Mouse (Mus musculus): ENCODE measurements around the gene Runx1. TPM values are rescaled to one million over a fixed set of nuclear protein-coding genes. Genes with fewer than 3 reads are reported as not detected.

Gene Runx1
- polyA plus RNA-seq, 1 experiment from 2014 or later, result 2.9 TPM

GRCm38 (mm10) chr16:92668807-92669206 is 157.1 kb downstream of the Runx1 start:
- H3K36me3 ChIP-seq, result no peaks in the 10 kb centered on the region
- no peaks in the 10 kb centered on the region for H3K9me3 ChIP-seq (replicated peaks)
- H3K9ac ChIP-seq (replicated peaks), result no peak overlapping the region
- H3K4me3 ChIP-seq (replicated peaks), result no peak overlapping the region
- H3K4me2 ChIP-seq, result no peak overlapping the region
- ATAC-seq (ENCODE audit: low FRiP score), result no peak
- no peak overlapping the region for H3K27ac ChIP-seq (replicated peaks)
- H3K4me1 ChIP-seq, result no peaks in the 10 kb centered on the region
- H3K27me3 ChIP-seq (replicated peaks), result no peaks in the 10 kb centered on the region

GRCm38 (mm10) chr16:92661757-92662156 is 164.2 kb downstream of the Runx1 start:
- Histone ChIP-seq H3K9me3 (replicated peaks) (no peaks in the 10 kb centered on the region), H3K4me2 (no peak overlapping the region), H3K36me3 (no peaks in the 10 kb centered on the region), H3K4me1 (no peaks in the 10 kb centered on the region), H3K27me3 (replicated peaks) (no peaks in the 10 kb centered on the region), H3K9ac (replicated peaks) (no peak overlapping the region), H3K4me3 (replicated peaks) (no peak overlapping the region), H3K27ac (replicated peaks) (no peak overlapping the region)
- no peak for ATAC-seq (ENCODE audit: low FRiP score)
- 86% methylated on average over 7 of the region's 7 CpGs for WGBS

- Histone ChIP-seq H3K36me3 (no peaks in the 10 kb centered on the region), H3K9me3 (replicated peaks) (no peaks in the 10 kb centered on the region), H3K4me3 (replicated peaks) (no peak overlapping the region), H3K27ac (replicated peaks) (no peak overlapping the region), H3K27me3 (replicated peaks) (no peaks in the 10 kb centered on the region), H3K4me2 (no peak overlapping the region), H3K4me1 (peaks cover 6% of the 10 kb centered on the region; the same call in 1 of the 2 replicates), H3K9ac (replicated peaks) (no peak overlapping the region)
- ATAC-seq (ENCODE audit: low FRiP score), result no peak
- WGBS, result 96% methylated on average over 5 of the region's 5 CpGs
These were observed 169.2 kb downstream of the Runx1 start for GRCm38 (mm10) chr16:92656750-92657149.

GRCm38 (mm10) chr16:92654294-92654950 is 171.5 kb downstream of the Runx1 start:
- no peak for ATAC-seq (ENCODE audit: low FRiP score)
- peaks cover 6% of the 10 kb centered on the region; the same call in 1 of the 2 replicates for H3K4me1 ChIP-seq
- WGBS, result 53% methylated on average over 5 of the region's 5 CpGs
- H3K4me2 ChIP-seq, result no peak overlapping the region
- H3K4me3 ChIP-seq (replicated peaks), result no peak overlapping the region
- no peaks in the 10 kb centered on the region for H3K9me3 ChIP-seq (replicated peaks)
- no peak overlapping the region for H3K9ac ChIP-seq (replicated peaks)
- H3K27ac ChIP-seq (replicated peaks), result no peak overlapping the region
- no peaks in the 10 kb centered on the region for H3K36me3 ChIP-seq
- no peaks in the 10 kb centered on the region for H3K27me3 ChIP-seq (replicated peaks)

GRCm38 (mm10) chr16:92653816-92654215 is 172.1 kb downstream of the Runx1 start:
- ATAC-seq (ENCODE audit: low FRiP score), result no peak
- H3K27ac ChIP-seq (replicated peaks), result no peak overlapping the region
- no peak overlapping the region for H3K9ac ChIP-seq (replicated peaks)
- H3K4me2 ChIP-seq, result no peak overlapping the region
- no peaks in the 10 kb centered on the region for H3K27me3 ChIP-seq (replicated peaks)
- H3K4me1 ChIP-seq, result peaks cover 6% of the 10 kb centered on the region; the same call in 1 of the 2 replicates
- no peaks in the 10 kb centered on the region for H3K9me3 ChIP-seq (replicated peaks)
- WGBS, result 57% methylated on average over 5 of the region's 5 CpGs
- no peaks in the 10 kb centered on the region for H3K36me3 ChIP-seq
- H3K4me3 ChIP-seq (replicated peaks), result no peak overlapping the region

- H3K4me2 ChIP-seq, result no peak overlapping the region
- peaks cover 6% of the 10 kb centered on the region; the same call in 1 of the 2 replicates for H3K4me1 ChIP-seq
- H3K9ac ChIP-seq (replicated peaks), result no peak overlapping the region
- H3K9me3 ChIP-seq (replicated peaks), result no peaks in the 10 kb centered on the region
- no peaks in the 10 kb centered on the region for H3K36me3 ChIP-seq
- ATAC-seq (ENCODE audit: low FRiP score), result no peak
- WGBS, result 92% methylated on average over 3 of the region's 3 CpGs
- H3K27ac ChIP-seq (replicated peaks), result no peak overlapping the region
- no peaks in the 10 kb centered on the region for H3K27me3 ChIP-seq (replicated peaks)
- no peak overlapping the region for H3K4me3 ChIP-seq (replicated peaks)
These were observed 174.7 kb downstream of the Runx1 start for GRCm38 (mm10) chr16:92651256-92651655.

- H3K4me3 ChIP-seq (replicated peaks), result no peak overlapping the region
- H3K27ac ChIP-seq (replicated peaks), result no peak overlapping the region
- no peaks in the 10 kb centered on the region for H3K27me3 ChIP-seq (replicated peaks)
- no peak for ATAC-seq (ENCODE audit: low FRiP score)
- 0 out of 2 replicates have a peak, but pooled peaks cover 2% of the 10 kb centered on the region for H3K4me1 ChIP-seq
- no peaks in the 10 kb centered on the region for H3K9me3 ChIP-seq (replicated peaks)
- no peaks in the 10 kb centered on the region for H3K36me3 ChIP-seq
- H3K4me2 ChIP-seq, result no peak overlapping the region
- H3K9ac ChIP-seq (replicated peaks), result no peak overlapping the region
- WGBS, result 67% methylated on average over 13 of the region's 13 CpGs
These were observed 179.8 kb downstream of the Runx1 start for GRCm38 (mm10) chr16:92646153-92646552.

GRCm38 (mm10) chr16:92645423-92646115 is 180.4 kb downstream of the Runx1 start:
- Histone ChIP-seq H3K4me3 (replicated peaks) (no peak overlapping the region), H3K4me2 (no peak overlapping the region), H3K9me3 (replicated peaks) (no peaks in the 10 kb centered on the region), H3K27ac (replicated peaks) (no peak overlapping the region), H3K9ac (replicated peaks) (no peak overlapping the region), H3K36me3 (no peaks in the 10 kb centered on the region), H3K4me1 (0 out of 2 replicates have a peak, but pooled peaks cover 2% of the 10 kb centered on the region), H3K27me3 (replicated peaks) (no peaks in the 10 kb centered on the region)
- 67% methylated on average over 22 of the region's 22 CpGs for WGBS
- no peak for ATAC-seq (ENCODE audit: low FRiP score)

GRCm38 (mm10) chr16:92644718-92645422 is 181.1 kb downstream of the Runx1 start:
- H3K27ac ChIP-seq (replicated peaks), result no peak overlapping the region
- no peaks in the 10 kb centered on the region for H3K27me3 ChIP-seq (replicated peaks)
- H3K4me2 ChIP-seq, result no peak overlapping the region
- H3K4me1 ChIP-seq, result 0 out of 2 replicates have a peak, but pooled peaks cover 2% of the 10 kb centered on the region
- H3K9ac ChIP-seq (replicated peaks), result no peak overlapping the region
- H3K4me3 ChIP-seq (replicated peaks), result no peak overlapping the region
- no peaks in the 10 kb centered on the region for H3K9me3 ChIP-seq (replicated peaks)
- ATAC-seq (ENCODE audit: low FRiP score), result no peak
- no peaks in the 10 kb centered on the region for H3K36me3 ChIP-seq
- WGBS, result 70% methylated on average over 15 of the region's 15 CpGs

- 71% methylated on average over 10 of the region's 10 CpGs for WGBS
- Histone ChIP-seq H3K9ac (replicated peaks) (no peak overlapping the region), H3K4me1 (0 out of 2 replicates have a peak, but pooled peaks cover 2% of the 10 kb centered on the region), H3K27ac (replicated peaks) (no peak overlapping the region), H3K4me3 (replicated peaks) (no peak overlapping the region), H3K36me3 (no peaks in the 10 kb centered on the region), H3K4me2 (no peak overlapping the region), H3K27me3 (replicated peaks) (no peaks in the 10 kb centered on the region), H3K9me3 (replicated peaks) (no peaks in the 10 kb centered on the region)
- no peak for ATAC-seq (ENCODE audit: low FRiP score)
These were observed 181.6 kb downstream of the Runx1 start for GRCm38 (mm10) chr16:92644315-92644714.

- ATAC-seq (ENCODE audit: low FRiP score), result no peak
- H3K27me3 ChIP-seq (replicated peaks), result no peaks in the 10 kb centered on the region
- H3K4me2 ChIP-seq, result no peak overlapping the region
- H3K4me1 ChIP-seq, result 0 out of 2 replicates have a peak, but pooled peaks cover 2% of the 10 kb centered on the region
- WGBS, result 89% methylated on average over 8 of the region's 8 CpGs
- no peak overlapping the region for H3K27ac ChIP-seq (replicated peaks)
- H3K36me3 ChIP-seq, result no peaks in the 10 kb centered on the region
- H3K4me3 ChIP-seq (replicated peaks), result no peak overlapping the region
- H3K9me3 ChIP-seq (replicated peaks), result no peaks in the 10 kb centered on the region
- H3K9ac ChIP-seq (replicated peaks), result no peak overlapping the region
These were observed 183.7 kb downstream of the Runx1 start for GRCm38 (mm10) chr16:92642283-92642682.
